Mouse (Mus musculus): ENCODE results near the gene Mrps35. TPM values are rescaled to one million over a fixed set of nuclear protein-coding genes. Genes with fewer than 3 reads are reported as not detected.
A peak's percentile ranks its signal among the peaks of the same experiment; 100 is the strongest.

Gene Mrps35
- total RNA-seq, 2 experiments from 2014 or later = 145 to 150 TPM

DNA sequence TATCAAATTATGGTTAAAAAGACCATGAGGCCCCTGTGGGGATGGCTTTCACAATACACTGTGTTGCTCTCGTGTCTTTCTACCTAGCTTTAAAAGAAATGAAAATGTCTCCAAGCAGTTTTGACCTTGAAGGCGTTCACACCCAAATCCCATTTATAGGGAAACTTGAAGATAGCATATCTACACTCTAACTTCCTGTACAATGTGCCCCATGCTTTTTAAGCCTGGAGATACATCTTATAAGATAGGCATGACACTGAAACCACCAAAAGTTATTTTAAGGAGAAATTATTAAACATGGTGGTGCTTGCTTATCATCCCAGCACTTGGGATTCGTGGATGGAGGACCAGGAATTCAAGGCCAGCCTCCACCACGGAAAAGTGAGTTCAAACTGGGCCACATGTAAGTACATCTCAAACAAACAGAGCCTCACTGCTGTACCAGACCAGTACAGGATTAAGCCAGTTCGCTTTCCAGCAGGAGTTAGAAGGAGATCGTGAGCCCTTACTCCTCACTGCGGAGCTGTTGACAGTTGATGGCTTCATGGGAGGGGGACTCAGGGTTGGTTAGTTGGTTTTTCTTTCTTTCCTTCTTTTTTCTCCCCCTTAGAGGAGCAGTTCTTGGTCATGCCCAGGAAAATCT, 43.0 kb downstream of the Mrps35 start:
- no peak for DNase-seq
- intact Hi-C loops (cut with DNase I) = no loop called here

DNA sequence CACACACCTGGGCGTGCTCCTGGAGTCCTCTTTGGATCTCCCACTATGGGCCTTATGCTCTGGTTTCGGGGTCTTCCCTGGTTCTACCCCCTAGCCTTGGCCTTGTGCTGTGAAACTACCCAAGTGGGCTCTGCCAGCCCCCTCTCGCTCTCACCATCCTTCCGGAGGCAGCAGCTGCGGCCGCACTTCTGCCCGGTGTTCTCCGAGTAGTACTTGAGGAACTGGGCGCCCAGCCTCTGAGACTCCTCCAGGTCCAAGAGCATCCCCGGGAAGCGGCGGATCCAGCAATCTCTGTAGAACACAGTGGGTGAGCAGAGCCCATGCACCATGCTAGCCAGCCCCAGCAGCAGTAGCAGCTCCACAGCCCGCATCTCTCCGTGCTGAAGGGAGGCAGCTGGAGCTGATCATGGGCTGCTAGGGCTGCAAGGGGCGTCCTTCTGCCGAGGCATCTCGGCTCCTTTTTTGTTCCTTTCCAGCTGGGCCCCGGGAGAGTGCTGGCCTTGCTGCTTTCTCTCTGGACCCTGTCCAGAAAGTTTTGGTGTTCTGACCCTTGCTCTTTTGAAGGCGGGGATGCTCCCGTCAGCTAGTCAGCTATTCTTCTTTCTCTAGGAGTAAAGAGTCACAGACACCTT, 44.1 kb downstream of the Mrps35 start, which contains the start of gene Mansc4:
TSS of gene Mansc4 (minus strand) at position 439 of the 632 bp plus-strand sequence.
- peak; percentile 55 to 75 for DNase-seq
- intact Hi-C loops (cut with DNase I) = no loop called here

DNA sequence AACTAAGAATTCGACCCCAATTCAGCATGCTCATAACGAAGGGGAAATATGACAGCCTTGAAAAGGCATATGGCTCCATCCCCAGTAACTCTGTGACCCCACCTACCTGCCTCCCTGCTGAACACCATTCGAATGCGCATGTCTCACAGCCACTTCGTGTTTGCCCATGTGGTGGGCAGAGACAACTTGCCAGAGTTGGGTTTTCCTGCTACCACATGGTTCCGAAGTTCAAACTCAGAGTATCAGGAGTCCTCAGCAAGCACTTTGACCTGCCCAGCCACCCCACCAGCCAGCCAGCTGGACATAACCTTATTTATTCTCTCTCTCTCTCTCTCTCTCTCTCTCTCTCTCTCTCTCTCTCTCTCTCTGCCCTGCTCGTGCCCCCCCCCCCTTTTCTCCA, 45.2 kb downstream of the Mrps35 start:
- DNase-seq = no peak
- intact Hi-C loops (cut with DNase I) = no loop called here

DNA sequence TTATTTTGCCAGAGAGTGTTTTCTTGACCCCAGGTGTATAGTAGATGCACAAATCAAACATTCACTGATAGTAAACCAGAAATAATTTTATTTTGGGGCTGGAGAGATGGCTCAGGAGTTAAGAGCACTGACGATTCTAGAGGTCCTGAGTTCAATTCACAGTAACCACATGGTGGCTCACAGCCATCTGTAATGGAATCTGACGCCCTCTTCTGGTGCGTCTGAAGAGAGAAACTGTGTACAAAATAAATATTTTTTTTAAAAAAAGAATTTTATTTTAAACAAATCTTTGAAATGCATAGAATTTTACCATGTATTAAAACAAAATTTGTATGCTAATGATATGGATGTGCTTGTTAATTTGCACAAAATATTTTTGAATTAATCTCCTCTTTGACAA, 46.0 kb downstream of the Mrps35 start:
- DNase-seq = no peak
- intact Hi-C loops (cut with DNase I) = no loop called here

DNA sequence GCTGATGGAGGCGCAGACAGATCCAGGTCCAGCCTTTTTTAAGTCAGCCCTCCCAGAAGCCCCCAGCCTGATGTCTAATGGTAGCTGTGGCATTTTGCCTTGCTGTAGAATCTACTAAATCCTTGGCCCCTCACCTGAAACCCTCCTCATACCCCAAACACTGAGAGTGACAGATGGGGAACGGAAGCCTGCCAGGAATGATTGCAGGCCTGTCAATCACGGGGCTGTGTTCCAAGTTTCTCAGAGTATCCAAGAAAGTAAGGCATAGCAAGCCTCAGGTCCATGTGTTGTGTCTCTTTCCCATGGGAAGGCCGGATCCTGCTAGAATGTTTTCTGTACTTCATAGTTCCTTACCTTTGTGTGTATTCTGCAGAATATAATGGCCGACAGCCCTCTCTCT, 47.6 kb downstream of the Mrps35 start:
- intact Hi-C loops (cut with DNase I) = no loop called here
- no peak for DNase-seq

DNA sequence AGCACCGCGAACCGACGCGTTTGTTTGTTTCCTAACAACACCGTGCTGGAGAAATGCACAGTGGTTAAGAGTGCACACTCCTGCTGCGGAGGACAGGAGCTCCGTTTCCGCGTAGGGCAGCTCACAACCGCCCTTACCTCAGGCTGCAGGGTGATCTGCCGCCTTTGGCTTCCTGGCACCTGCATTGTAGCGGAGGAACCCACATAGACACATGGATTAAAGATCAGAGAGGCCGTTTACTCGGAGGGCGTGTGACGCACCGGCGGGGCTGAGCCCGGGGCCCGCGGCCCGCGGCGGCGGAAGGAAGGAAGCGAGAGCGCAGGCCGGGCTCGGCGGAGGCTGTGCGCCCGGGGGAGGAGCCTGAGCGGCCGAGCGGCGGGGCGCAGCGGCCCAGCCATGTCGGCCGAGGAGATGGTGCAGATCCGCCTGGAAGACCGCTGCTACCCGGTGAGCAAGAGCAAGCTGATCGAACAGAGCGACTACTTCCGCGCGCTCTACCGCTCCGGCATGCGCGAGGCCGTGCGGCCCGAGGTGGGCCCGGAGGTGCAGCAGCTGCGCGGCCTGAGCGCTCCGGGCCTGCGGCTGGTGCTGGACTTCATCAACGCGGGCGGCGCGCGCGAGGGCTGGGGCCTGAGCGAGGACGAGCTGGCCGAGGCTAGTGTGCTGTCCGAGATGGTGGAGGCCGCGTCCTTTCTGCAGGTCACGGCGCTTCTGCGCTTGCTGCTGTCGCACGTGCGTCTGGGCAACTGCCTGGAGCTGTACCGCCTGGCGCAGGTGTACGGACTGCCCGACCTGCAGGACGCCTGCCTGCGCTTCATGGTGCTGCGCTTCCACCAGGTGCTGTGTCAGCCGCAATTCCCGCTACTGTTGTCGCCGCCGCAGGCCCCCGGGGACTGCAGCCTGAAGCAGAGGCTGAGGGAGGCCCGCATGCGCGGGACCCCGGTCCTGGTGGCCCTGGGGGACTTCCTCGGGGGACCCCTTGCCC, 48.9 kb downstream of the Mrps35 start, which contains the start of gene Klhl42:
TSS of gene Klhl42 (plus strand) at position 244 of the 985 bp plus-strand sequence.
- intact Hi-C loops (cut with DNase I) = no loop called here
- DNase-seq = peak; percentile 82 to 85

DNA sequence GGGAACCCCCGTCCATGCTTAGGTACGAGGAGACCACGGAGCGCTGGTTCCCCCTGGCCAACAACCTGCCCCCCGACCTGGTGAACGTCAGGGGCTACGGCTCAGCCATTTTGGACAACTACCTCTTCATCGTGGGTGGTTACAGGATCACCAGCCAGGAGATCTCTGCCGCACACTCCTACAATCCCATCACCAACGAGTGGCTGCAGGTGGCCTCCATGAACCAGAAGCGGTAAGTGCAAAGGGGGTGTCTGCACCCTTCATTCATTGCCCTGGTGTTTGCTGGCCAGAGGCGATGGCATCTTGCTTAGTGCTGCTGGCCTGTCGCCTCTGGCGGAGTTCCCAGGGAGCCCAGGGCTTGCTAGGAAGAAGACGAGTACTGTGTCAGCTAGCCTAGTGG, 49.6 kb downstream of the Mrps35 start:
- DNase-seq = peak; percentile 59 to 68
- intact Hi-C loops (cut with DNase I) = no loop called here

DNA sequence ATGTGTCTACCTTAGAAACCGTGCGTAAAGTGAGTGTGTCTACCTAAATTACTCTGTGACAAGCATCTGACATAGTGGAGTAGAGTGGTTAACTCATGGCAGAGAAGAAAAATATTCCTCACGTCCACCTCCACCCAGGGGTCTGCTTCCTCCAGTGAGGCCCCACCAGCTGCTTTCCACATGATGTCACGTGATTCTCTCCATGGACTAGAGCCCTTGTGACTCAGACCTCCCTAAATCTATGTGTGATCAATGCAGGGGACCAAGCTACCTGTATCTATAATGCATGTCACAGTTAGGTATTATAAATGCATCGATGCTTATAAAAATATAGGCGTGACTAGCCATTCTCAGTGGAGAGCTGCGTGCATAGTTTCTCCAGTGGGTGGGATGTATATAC, 52.2 kb downstream of the Mrps35 start:
- intact Hi-C loops (cut with DNase I) = no loop called here
- no peak for DNase-seq

DNA sequence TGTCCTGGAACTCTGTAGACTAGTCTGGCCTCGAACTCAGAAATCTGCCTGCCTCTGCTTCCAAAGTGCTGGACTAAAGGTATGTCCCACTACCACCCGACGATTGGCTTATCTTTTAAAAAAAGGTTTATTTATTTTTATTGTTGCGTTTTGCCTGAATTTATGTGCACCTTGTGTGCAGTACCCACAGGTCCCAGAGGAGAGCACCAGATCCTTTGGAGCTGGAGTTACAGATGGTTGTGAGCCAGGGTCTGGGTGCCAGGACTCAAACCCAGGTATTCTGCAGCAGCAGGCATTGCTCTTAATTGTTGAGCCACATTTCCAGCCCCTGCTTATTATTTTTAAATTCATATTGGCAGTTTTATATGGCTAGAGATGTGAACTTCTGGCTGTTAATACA, 53.5 kb downstream of the Mrps35 start:
- intact Hi-C loops (cut with DNase I) = no loop called here
- no peak for DNase-seq

DNA sequence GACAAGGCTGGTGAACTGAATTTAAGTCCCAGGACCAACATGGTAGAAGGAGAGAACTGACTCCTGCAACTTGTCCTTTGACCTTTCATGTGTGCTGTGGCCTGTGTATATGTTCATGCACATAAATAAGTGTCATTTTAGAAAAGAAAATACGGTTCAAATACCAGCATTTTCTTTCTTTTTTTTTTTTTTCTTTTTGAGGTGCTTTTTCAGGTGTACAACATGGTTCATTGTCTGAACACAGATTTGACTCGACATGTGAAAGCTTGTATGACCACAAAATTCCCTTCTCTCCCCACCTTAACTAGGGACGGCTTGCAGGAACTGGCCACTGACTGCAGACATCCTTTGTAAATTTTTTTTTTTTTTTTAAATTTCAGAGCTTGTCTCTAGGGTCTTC, 54.4 kb downstream of the Mrps35 start:
- intact Hi-C loops (cut with DNase I) = no loop called here
- no peak for DNase-seq

DNA sequence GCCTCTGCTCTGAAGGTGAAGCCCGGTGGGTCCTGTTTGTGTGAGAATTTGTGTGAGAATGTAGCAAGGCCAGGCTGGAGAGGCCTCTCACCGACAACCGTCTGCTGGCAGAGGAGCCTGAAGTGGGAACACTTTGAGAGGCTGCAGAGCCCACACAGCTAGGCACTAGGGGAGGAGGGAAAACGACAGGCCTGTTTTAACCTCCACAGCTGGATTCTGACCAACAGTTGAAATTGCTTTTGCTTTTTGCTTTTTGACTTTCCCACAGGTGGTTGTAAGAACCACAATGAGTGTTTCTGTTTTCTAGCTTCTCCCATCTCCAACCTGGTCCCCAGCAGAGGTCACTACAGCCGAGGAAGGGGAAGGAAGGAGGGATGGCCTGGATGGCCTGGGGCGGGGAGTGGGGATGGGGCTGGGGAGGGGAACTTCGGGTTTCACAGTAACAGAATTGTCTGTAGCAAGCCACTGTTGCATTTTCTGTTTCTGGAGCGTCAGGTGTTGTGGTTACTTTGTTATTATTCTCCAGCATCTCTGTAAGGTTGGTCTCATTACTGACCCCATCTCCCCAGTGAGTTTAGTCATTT, 54.9 kb downstream of the Mrps35 start:
- no peak for DNase-seq
- intact Hi-C loops (cut with DNase I) = no loop called here

DNA sequence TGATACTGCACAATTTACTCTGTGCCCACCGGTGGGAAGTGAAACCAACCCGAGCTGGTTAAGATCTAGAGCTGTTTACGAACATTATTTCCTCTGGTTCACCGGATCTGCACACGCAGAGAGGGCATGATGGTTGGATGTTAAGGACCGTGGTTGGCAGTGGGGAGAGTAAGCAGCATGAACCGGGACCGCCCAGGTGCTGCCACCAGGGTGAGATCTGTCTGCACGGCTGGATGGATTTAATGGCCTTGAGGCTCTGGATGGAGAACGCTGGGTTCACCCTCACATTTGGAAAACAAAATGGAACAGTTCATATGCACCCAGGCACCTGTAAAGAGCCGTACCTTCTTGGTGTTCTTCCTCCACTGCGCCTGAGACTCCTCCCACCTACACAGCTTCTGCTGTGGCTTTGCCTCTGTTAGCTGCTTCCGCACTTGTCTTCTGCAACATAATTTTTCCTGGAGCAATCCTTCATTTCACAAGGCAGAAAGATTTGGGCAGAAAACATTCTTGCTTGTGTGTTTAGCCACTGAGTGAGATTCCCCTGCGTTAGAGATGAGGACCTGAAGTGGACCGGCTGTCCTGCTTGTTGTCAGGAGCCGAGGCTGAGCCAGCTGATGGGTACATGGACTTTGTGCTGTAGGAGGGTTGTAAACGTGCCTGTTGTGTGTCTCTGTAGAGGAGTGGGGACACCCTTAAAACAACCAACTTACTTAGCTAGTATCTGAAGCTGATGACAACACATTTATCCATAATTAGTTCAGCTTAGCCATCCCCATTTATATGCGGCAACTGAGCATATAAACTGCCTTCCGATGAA, 57.1 kb downstream of the Mrps35 start:
- intact Hi-C loops (cut with DNase I) = no loop called here
- DNase-seq = no peak

DNA sequence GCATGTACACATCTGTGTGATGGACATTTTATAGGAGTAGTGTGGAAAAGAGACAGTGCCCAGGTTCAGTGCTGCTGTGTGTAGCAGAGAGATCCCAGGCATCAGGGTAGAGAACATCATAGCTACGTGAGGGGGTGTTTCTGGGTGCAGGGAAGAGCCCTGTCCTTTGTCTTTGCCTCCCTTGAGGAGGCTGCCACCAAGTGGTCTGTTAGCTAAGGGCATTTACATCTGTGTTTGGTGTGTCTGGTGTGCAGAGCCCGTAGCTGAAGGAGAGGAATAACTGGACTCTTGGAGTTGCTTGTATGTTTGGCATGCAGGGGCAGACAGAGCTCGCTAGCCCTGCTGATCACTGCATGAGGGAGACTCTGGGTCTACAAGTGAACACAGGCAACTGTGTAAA, 59.7 kb downstream of the Mrps35 start:
- DNase-seq = no peak
- intact Hi-C loops (cut with DNase I) = no loop called here

DNA sequence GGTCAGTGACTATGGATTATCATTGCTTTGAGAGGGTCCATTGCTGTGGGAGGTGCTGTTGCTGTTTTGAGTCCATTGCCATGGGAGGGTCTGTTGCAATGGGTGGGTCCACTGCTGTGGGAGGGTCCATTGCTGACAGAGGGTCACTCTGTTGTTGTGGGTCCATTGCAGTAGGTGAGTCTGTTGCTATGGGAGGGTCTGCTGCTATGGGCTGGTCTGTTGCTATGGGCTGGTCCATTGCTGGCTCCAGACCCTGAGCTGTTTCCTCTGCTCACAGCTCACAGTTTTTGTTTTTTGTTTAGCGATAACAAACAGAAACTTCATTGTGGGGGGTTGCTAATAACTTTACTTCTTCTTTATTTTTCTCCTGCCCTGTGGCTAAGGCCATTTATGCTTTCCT, 63.0 kb downstream of the Mrps35 start:
- intact Hi-C loops (cut with DNase I) = no loop called here
- no peak for DNase-seq

DNA sequence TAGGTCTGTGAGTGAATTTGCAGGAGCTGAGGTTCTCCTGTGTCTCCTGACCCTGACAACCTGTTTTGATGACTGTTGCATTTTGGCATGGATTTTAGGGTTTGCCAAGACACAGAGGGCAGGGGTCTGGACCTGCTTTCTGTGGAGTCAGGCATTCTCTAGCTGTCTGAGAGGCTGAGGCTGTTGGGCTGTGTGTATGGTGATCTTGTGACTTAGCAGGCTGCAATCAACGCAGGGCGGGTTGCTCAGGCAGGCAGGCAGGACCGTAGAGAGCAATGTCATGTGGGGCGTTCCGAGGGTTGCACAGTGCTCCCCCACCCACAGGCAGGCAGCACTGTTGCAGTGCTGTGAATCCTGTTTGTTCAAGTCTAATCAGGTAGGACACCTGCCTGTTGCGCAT, 64.2 kb downstream of the Mrps35 start:
- intact Hi-C loops (cut with DNase I) = no loop called here
- DNase-seq = no peak

DNA sequence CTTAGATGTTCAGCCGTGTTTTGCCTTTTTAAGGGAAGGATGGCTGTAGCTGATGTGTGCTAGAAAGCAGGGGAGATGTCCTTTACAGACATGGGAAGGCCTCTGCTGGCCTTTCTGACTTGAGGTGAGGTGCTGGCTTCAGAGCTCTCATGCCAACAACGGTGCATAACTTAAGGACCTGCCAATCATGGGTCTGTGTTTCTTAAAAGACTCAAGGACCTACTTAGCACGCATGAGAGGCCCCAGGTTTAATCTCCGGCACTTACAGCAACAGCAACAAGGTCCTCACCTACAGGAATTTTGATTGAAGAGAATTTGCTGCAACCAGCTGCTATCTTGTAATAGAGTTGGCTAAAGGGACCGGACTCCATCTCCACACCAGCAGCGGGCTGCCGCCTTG, 66.7 kb downstream of the Mrps35 start:
- no peak for DNase-seq
- intact Hi-C loops (cut with DNase I) = no loop called here

DNA sequence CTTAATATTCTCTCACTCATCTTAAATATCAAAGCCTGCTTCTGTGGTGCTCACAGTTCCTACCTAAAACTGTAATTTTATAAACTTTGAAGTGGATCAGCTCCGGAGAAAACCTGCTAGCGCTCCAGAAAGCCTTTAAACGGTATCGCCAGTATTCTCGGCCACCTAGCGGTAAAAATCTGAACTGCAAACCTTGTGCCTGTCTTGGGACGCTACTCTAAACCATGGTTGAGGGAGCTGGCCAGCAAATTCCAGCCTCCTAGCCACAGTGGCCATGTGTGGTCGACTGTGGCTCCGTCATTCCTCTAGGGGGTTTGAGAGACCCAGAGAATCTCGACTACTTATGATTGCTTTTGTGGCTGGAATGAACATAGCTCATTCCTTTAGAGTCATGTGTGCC, 74.0 kb downstream of the Mrps35 start:
- intact Hi-C loops (cut with DNase I) = loop anchor here (5.0 to 10.0 kb wide), 2 partner anchors 99 to 292 kb away; no protein-coding TSS in a partner anchor
- DNase-seq = peak; percentile 89 to 96

DNA sequence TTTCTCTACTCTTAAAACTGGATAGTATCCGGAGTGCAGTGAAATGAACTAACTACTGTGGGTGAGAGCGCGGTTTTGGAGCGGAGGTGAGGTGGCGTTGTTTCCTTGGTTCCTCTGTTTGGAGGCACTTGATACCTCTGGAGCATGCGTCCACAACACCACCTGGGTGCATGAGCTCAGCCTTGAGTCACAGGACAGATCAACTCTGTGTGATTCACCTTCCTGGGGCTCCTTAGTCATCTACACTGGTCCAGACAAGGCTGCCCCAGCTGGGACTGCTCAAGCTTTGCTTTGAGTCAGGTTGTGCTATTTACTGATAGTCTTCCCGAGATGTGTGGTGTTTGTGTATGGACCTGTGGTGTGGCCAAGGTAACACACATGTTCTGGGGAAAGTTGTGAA, 75.2 kb downstream of the Mrps35 start:
- no peak for DNase-seq
- intact Hi-C loops (cut with DNase I) = loop anchor here (5.0 to 10.0 kb wide), 2 partner anchors 100 to 293 kb away; no protein-coding TSS in a partner anchor

DNA sequence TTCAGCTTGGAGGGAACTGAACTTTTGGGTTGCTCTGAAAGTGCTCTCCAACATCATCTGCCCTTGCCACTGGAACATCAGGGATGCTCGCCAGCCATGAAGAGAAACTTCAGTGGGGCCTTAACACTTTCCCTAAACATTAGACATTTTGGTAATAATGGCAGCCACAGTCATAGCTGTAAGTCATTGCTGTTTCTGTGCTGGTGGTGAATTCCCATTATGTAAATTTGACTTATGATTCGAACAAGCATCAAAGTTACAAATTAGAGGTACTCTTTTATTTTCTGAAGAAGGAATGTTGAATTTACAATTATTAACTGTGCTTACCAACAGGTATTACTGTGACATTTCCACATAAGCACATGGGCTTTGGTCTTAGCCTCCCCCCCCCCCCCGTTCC, 75.6 kb downstream of the Mrps35 start:
- intact Hi-C loops (cut with DNase I) = loop anchor here (5.0 to 10.0 kb wide), 2 partner anchors 101 to 293 kb away; no protein-coding TSS in a partner anchor

DNA sequence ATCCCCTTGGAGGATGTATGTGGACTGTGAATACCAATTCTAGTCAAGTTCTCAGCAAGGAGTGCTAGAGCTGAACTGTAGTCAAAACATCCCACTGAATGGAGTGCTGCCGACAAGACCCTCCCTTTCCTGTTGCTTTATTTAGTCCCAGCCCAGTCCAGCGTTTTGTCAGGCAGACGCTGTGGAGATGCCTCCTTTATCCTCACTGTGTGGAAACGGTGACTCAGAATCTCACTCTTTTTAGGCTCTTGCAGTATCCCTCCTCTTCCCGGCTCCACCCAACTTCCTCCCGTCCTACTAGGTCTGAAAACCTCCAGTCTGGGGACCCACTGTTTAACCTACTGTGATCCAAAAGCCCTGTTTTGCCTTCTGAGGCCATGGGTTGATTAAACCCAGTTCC, 78.8 kb downstream of the Mrps35 start:
- peak; percentile 34 for DNase-seq

More for the DNA sequence above, 75.6 kb downstream of the Mrps35 start:
- no peak for DNase-seq

More for the DNA sequence above, 78.8 kb downstream of the Mrps35 start:
- intact Hi-C loops (cut with DNase I) = no loop called here

Measured in heart, postnatal 10 days (tissue).